Mouse (Mus musculus): ENCODE results near the gene Zbtb16.

- TF ChIP-seq CTCF (IDR thresholded peaks at IDR 0.05; ENCODE audit: borderline replicate concordance, insufficient read depth, low read length) (no peak), POLR2A (IDR thresholded peaks at IDR 0.05; ENCODE audit: low read depth, low read length) (no peak)
These were observed at the start of gene Zbtb16 for GRCm38 (mm10) chr9:48835631-48836565.
